Mouse (Mus musculus) spleen, postnatal 14 days (tissue): ENCODE measurements around the gene Acad10.
"Not testable (repeated sequence)": the region's sequence is repeated elsewhere in the genome, so short reads cannot be mapped to it uniquely, and the experiment has no call there.

Experiments
- DNase-seq, 2 experiments: peaks; one replicate each; pipeline ENCODE4 v3.0.0; 2021 to 2022; ENCODE audit warnings: low spot score in 2 of 2

The Acad10 gene

DNA sequence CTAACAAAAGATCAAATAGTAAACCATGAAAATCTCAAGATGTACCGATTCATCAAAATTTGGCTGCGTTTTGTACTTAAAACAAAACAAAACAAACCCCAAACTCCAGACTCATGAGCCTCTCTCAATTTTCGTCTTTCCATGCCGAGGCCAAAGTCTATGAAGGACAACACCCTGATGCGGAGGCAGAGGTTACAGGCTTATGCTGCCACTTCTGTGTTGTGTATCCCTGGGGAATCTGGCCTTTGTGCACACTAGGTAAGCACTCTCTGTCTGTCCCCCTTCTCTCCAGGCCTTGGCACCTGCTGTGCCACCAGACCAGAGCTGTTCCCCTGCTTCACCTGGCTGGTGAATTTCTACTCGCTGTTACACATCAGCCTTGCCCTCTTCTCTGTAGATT is 2.7 kb downstream of the Acad10 start:
- DNase-seq: not testable (repeated sequence)

DNA sequence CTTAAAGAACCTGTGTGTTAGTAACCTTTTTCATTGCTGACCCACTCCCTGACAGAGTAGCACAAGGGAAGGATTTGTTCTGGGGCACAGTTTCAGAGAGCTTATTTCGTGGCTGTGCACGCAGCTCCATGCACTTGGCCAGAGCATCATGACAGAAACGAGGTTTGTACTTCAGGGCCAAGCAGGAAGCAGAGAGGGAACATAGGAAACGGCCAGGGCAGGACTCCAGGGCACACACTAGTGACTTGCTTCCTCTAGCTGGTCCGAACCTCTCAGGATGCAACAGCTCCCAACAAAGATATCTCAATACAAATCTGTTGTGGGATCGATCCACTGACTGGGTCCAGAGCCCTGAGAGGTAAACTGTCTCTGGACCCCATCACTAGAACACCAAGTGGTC is 3.4 kb downstream of the Acad10 start:
- not testable (repeated sequence) for DNase-seq

DNA sequence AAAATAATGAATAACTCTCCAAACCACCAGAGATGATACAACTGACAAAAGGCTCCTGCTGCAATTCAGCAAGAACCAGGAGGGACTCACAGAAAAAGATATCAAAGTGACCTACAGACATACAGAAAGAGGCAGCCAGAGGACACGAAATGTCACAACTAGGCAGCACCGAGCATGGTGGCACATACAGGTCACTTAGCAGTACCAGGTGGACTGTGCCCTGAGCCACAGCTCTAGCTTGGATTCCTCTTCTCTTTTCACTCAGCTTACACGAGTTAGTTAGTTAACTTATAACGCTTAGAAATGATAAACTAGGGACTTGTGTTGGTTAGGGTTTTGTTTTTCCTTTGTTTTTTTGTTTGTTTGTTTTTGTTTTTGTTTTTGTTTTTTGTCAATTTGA is 5.8 kb downstream of the Acad10 start:
- DNase-seq: no peak

DNA sequence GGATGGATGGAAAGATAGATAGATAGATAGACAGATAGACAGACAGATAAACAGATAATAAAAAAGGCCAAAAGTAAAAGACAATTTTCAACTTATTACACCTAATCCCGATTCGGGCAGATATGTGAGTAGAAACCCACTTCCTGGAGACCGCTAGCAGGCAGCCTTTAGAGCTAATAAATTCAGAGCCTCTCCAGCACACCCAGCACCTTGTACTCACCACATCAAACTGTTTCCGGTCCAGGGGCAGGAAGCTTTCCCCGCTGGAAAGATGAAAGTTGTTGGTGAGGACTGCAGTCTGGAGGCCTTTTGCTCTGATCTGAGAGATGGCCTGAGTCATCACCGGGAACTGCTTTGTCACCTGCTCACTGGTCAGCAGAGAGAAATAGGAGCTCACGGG is 11.2 kb downstream of the Acad10 start:
- DNase-seq: no peak

DNA sequence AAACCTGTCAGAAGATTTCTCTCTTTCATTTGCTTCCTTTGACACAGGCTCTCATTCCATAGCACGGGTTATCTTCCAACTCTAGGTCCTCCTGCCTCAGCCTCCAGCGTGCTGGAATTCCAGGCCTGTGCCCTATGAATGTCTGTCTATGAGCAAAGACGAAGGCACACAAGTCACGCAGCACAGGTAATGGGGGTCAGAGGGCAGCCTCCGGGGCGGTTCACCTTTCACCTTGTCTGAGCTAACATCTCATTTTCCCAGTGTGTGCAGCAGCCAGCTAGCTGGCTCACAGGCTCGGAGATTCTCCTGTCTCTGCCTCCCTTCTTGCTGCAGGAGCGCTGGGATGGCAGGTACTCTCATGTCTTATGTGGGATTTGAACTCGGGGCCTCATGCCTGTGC is 20.7 kb downstream of the Acad10 start:
- DNase-seq: no peak

DNA sequence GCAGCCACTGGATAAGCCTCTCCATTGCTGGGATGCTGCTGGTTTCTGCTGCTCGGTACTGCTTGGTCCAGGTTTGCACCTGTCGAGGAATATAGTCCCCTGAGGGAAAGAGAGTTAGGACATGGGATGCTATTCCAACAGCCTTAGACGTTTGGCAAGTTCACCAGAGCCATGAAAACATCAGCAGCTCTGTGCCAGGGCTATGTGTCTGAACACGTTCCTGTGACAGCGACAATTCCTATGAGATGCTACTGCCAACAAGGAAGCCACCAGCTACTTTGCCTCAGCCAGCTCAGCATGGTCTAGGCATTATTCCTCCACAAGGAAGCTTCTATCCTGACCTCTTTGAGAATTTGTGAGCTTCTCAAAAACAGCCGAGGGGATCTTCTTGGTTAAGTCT is 23.0 kb downstream of the Acad10 start:
- no peak for DNase-seq

DNA sequence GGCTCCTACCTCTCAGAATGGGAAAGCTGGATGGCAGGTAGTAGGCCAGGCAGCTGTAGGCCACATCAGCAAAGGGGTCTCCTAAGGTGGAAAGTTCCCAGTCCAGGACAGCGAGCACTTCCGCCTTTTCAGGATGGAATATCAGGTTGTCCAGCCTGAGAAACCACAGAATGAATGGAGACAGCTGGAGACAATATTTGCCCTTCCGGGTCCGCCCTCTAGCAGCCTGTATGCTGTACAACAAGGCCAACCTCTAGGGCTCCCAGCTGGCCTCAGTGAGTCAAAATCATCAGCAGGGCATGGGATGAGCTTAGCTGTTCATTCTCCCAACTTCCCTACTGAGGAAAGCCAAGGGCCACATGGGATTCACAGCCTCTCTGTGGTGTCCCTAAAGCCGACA is 25.6 kb downstream of the Acad10 start:
- no peak for DNase-seq

DNA sequence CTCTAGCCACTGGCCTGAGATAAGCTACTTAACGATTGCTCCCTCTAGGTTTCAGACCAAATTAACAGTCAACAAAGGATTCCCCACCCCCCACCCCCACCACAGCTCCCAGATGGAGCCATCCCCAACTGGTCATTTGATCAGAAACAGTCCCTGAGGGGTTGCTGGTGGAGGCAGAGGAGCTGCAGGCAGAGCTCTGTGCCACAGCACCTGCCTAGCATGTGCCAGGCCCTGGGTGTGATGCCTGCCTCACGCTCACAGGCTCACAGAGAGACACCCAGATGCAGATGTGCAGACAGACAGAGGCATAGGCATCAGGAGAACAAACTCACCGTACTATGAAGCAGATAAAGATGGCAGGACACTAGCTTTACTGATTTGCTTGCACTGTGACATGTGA is 27.5 kb downstream of the Acad10 start:
- no peak for DNase-seq

DNA sequence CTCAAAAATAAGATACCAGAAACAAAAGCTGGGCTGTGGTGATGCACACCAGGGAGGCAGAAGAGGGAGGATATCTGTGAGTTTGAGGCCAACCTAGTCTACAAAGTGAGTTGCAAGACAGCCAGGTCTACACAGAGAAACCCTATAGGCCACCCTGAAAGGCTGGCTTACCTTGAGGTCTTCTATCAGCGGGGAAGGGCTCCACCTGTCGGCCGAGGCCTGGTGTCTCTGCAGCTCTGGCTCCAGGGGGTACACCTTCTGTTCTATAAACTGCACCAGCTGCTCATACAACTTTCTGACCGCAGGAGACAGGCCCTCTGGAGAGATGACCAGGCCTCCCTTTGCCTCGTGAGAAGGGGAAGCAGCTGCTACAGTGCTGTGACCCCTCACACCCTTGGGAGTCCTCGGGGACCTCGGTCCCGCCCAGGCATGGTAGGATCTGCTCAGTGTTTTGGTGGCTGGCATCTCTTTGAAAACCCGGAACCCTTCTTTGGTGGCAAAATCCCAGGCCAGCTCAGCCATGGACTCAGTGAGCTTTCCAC is 29.1 kb downstream of the Acad10 start:
- peak in 1 of 2 experiments; percentile 21 for DNase-seq

DNA sequence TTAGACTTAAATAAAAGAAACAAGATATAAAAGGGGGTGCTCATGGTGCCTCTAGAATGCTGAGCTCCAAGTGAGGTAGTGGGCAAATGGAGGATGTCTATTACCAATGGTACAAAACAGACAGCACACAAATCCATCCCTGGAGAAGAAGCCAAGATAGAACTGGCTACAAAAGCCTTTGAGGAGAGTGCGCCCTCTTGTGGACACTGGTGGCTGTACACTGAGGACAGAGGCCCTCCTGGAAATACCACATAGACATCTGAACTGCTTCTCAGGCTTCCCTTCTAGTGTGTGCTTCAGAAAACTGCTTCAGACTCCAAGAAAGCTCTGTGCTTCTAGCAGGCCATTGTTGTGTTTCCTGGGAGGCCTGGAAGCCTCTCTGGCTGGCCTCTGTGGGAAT is 32.4 kb downstream of the Acad10 start:
- peak; percentile 60 to 78 for DNase-seq

DNA sequence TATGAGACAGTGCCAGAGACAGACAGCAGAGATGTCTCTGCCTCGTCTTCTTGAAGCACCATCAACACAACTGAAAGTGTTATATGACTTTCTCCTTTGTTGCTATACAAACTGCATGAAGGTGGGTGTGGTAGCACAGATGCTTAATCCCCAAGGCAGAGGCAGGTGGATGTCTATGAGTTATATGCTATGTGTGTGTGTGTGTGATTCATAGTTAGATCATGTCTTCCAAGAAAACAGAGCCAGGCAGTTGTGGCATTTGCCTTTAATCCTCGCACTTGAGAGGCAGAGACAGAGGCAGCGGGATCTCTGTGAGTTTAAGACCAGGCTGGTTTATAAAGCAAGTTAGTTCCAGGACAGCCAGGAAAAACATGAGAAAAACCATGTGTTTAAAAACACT is 37.1 kb downstream of the Acad10 start:
- DNase-seq: no peak

DNA sequence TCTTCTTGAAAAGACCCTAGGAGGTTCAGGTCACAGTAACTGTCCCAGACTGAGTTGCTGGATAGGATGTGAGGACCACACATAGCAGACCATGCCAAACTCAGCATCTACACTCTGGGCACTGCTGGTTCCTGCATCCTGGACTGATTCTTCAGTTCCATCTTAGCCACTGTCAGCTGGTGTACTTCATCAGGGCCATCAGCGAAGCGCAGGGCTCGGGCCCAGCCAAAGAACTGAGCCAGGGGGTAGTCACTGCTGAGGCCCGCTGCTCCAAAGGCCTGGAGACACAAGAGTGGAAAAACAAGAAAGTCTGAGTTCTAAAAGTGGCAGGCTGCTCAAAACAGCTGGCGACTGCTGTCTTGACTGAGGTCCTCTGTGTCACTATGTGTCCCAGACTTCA is 39.2 kb downstream of the Acad10 start:
- DNase-seq: no peak

DNA sequence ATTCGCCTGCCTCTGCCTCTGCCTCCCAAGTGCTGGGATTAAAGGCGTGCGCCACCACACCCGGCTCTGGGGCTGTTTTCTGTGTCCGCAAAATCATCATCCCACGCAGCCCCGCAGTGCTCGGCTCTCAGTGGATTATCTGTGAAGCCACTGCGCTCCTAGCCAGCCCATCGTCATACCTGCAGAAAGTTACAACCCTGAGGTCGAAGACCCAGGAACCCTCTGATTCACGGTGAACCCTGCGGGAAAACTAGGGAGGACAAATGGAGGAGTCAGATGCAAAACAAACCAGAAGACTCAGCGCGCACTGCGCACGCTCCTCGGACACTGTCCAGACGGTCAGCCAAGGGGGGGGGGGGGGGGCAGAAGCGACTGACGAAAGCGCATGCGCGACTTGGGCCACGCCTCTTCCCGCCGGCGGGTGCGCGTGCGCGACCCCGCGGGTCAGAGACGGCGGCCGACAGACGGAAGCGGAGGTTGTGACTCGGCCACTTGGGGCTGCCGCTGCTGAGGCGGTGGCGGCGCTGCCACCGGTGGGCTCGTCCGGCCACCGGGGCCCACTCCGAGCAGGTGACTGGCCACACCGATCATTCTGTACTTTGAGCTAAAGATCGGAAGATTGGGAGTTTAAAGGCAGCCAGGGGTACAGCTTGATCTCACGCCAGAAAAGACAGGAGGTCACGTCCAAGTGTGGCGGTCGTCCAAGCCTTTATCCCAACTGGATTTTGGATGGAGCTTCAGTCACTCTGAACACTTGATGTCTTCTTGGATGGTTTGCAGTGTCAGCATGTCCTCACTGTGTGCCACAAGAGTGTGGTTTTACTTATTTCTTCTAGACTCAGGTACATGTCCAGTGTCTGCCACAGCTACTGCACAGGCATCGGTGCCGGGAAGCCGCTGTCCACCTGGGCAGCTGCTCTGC is 41.5 kb downstream of the Acad10 start, which contains the start of gene Acad12:
TSS of gene Acad12 (minus strand) at position 347 of the 922 bp plus-strand sequence.
- DNase-seq: peak; percentile 64 to 73

DNA sequence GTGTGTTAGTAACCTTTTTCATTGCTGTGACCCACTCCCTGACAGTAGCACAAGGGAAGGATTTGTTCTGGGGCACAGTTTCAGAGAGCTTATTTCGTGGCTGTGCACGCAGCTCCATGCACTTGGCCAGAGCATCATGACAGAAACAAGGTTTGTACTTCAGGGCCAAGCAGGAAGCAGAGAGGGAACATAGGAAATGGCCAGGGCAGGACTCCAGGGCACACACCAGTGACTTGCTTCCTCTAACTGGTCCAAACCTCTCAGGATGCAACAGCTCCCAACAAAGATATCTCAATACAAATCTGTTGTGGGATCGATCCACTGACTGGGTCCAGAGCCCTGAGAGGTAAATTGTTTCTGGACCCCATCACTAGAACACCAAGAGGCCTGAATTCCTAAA is 45.4 kb downstream of the Acad10 start:
- not testable (repeated sequence) for DNase-seq

DNA sequence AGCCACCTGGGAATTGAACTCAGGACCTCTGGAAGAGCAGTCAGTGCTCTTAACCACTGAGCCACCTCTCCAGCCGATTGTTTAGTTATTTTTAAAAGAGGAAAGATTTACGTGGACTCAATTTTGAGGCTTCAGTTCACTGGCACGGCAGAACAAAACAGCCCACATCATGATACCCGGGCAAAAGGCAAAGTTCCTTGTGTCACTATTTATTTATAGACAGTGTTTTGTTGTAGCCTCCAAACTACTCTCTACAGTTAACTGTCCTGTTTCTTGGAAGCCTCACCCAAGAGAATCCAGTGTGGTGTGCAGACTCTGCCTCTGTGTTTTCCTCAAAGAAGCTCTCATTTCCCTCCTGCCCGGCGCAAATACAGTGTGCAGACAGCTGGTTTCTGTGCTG is 48.3 kb downstream of the Acad10 start:
- DNase-seq: no peak

DNA sequence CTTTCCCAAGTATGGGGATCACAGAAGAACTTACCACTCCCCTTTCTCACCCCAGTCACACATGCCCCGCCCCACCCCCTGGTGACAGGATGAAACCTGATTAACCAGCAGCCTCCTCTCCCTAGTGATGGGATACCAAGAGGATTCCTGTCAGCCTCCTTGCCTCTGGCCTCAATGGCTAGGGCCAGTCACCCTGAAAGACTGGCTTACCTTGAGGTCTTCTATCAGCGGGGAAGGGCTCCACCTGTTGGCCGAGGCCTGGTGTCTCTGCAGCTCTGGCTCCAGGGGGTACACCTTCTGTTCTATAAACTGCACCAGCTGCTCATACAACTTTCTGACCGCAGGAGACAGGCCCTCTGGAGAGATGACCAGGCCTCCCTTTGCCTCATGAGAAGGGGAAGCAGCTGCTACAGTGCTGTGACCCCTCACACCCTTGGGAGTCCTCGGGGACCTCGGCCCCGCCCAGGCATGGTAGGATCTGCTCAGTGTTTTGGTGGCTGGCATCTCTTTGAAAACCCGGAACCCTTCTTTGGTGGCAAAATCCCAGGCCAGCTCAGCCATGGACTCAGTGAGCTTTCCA is 50.7 kb downstream of the Acad10 start:
- DNase-seq: not testable (repeated sequence)

DNA sequence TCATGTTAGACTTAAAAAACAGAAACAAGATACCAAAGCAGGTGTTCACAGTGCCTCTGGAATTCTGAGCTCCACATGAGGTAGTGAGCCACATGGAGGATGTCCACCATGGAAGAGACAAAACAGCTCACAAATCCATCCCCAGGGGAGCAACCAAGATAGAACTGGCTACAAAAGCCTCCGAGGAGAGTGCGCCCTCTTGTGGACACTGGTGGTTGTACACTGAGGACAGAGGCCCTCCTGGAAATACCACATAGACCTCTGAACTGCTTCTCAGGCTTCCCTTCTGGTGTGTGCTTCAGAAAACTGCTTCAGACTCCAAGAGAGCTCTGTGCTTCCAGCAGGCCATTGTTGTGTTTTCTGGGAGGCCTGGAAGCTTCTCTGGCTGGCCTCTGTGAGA is 54.2 kb downstream of the Acad10 start:
- peak; percentile 65 to 85 for DNase-seq

DNA sequence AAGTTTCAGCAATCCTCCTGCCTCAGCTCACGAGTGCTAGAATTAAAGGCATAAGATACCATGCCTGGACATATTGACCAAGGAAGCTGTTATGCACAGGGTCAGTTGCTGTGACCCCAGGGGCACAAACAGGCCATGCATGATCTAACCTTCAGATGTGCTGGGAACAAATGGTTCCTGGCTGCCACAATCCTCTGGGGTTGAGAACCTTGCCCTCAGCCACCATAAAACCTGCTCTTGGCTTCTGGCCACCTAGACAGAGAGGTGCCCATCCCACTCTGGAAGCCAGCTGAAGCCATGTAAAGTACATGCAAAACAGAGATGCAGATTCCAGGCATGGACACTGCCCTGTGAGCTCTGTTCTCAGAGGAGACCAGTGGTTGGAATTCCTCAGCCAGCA is 56.5 kb downstream of the Acad10 start:
- DNase-seq: not testable (repeated sequence)

DNA sequence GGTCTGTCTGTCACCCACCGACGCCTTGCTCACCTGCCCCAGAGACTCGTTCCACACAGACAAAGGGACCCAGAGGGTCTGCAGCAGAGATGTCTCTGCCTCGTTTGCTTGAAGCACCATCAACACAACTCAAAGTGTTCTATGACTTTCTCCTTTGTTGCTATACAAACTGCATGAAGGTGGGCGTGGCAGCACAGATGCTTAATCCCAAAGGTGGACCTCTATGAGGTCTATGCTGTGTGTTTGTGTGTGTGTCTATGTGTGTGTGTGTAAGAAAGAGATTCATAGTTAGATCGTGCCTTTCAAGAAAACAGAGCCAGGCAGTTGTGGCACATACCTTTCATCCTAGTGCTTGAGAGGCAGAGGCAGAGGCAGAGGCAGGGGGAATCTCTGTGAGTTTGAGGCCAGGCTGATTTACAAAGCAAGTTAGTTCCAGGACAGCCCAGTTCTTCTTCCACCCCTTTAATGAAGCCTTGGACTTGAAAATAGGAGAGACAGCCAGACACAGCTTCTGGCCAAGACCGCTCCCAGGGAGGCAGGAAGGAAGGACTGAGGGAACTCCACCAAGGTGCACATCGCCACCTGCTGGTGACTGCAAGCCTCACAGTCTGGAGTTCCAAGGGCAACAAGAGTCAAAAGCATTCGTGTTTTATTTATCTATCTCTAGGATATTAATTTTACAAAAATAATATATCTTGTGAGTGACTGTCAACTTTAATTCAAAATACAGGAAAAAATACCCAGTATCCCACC is 58.6 kb downstream of the Acad10 start:
- peak; percentile 74 to 87 for DNase-seq

DNA sequence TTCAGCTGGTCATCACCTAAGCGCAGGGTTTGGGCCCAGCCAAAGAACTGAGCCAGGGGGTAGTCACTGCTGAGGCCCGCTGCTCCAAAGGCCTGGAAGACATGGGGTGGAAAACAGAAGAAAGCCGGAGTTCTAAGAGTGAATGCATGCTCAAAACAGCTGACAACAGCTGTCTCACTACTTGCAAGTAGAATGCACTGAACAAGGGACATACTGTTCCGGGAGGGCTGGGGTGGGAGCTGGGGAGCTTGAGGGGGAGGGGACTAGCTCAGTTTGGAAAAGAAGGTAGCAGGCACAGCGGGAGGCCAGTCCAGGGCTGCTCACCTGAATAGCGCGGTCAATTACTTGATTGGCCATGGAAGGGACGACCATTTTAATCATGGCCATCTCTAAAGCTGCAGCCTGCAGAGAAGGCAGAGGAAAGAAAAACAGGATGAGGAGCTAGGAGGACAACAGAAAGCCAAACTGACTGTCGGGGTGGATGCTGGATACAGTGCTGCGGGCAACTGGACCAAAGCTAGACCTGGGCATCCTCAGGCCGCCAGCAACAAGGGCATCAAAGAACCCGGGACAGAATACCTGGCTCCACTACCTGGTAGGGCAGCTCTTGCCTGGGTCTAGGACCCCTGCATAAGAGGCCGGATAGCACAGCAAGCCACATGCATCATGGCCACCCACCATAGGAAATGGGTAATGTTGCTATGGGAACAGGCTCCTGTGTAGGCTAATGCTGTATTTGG is 61.3 kb downstream of the Acad10 start:
- DNase-seq: no peak

DNA sequence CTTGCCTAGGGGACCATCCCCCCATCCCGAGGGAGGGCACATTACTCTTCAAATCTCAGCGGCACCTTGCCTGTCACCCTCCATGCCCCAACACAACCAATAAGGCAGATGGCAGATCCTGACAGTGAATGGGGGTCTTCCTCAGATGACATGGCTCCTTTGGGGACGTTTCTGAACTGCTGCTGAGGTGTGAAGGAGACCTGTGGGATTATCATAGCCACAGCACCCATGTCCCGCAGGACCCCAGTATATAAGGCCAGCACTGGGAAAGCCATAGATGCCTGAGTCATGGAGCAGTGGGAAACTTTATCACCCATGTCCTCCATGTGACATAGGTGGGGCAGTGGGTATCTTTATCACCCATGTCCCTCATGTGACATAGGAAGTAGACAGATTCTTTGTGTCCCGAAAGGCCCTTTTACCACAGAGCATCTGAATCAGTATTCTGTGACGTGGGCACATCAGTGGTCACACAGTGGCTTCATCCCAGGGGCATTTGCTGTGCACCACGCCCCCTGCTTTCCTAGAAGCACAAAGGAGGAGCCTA is 62.2 kb downstream of the Acad10 start:
- DNase-seq: no peak
